Mouse (Mus musculus) small intestine, adult 2 months (tissue): ENCODE data around the gene Asic2. TPM values are rescaled to one million over a fixed set of nuclear protein-coding genes. Genes with fewer than 3 reads are reported as not detected.

Experiments
- H3K27ac ChIP-seq: fragments of 200-500 bp; 2 replicates; pipeline ENCODE4 v1.5.1; 2012; ENCODE audit warnings: low read depth, low read length, control low read depth, inconsistent platforms; ENCODE audit not compliant: insufficient read depth
- H3K27me3 ChIP-seq: fragments of 200-500 bp; 2 replicates; pipeline ENCODE4 v1.6.1; 2012; ENCODE audit warnings: mild to moderate bottlenecking, moderate library complexity, low read length, inconsistent platforms; ENCODE audit not compliant: control insufficient read depth, insufficient read depth
- H3K36me3 ChIP-seq: fragments of 200-500 bp; 2 replicates; pipeline ENCODE4 v1.6.1; 2012; ENCODE audit warnings: mild to moderate bottlenecking, low read length, control low read depth, inconsistent platforms; ENCODE audit not compliant: control insufficient read depth, insufficient read depth
- H3K4me1 ChIP-seq: fragments of 200-500 bp; 2 replicates; pipeline ENCODE4 v1.6.1; 2012; ENCODE audit warnings: low read length, inconsistent platforms, mixed read lengths; ENCODE audit not compliant: control insufficient read depth, insufficient read depth, insufficient read length
- H3K4me3 ChIP-seq: fragments of 200-500 bp; 2 replicates; pipeline ENCODE4 v1.5.1; 2012; ENCODE audit warnings: low read depth, mild to moderate bottlenecking, control low read depth, inconsistent platforms, low read length, moderate library complexity
- CTCF ChIP-seq: fragments of 200-500 bp; IDR thresholded peaks from 2 replicates; pipeline ENCODE4 v1.5.1; 2012; ENCODE audit warnings: low read depth, mild to moderate bottlenecking, control low read depth, inconsistent platforms, low read length, moderate library complexity, mixed read lengths; ENCODE audit not compliant: insufficient replicate concordance, insufficient read length; ENCODE audit errors: extremely low read depth
- POLR2A ChIP-seq: fragments of 200-500 bp; IDR thresholded peaks from 2 replicates; pipeline ENCODE4 v1.6.1; 2012; ENCODE audit warnings: low read depth, mild to moderate bottlenecking, control low read depth, inconsistent platforms, low read length, moderate library complexity
- WGBS: fragments of 180-500 bp; shearing (Covaris S2); methylation state at CpG from one replicate; pipeline ENCODE4 v1.1.7; 2018; 5-methylcytosine and 5-hydroxymethylcytosine counted together
- polyA plus RNA-seq: library from polyadenylated mRNA; depleted of rRNA; stranded (reverse); fragments of >200 nt; gene quantifications from 2 replicates; pipeline ENCODE4 v1.2.3, GENCODE M21; 2012

The Asic2 gene
- polyA plus RNA-seq, 1 experiment = 1.4 TPM

GRCm38 (mm10) chr11:81152021-81152385, 816.3 kb downstream of the Asic2 start:
- H3K27ac ChIP-seq = no peak overlapping the region
- no peaks in the 10 kb centered on the region for H3K4me1 ChIP-seq
- H3K4me3 ChIP-seq = peak overlapping the region; percentile 0; the same call in 1 of the 2 replicates
- peaks cover 29% of the 10 kb centered on the region for H3K27me3 ChIP-seq
- TF ChIP-seq POLR2A (no peak), CTCF (no peak)
- H3K36me3 ChIP-seq = no peaks in the 10 kb centered on the region
- WGBS = 4% methylated on average over 40 of the region's 42 CpGs

GRCm38 (mm10) chr11:81151286-81152020, 816.8 kb downstream of the Asic2 start:
- H3K36me3 ChIP-seq = no peaks in the 10 kb centered on the region
- H3K4me1 ChIP-seq = no peaks in the 10 kb centered on the region
- no peak overlapping the region for H3K27ac ChIP-seq
- H3K27me3 ChIP-seq = peaks cover 29% of the 10 kb centered on the region
- no peak for TF ChIP-seq CTCF
- no peak for TF ChIP-seq POLR2A
- WGBS = 6% methylated on average over 36 of the region's 36 CpGs
- H3K4me3 ChIP-seq = no peak overlapping the region

DNA sequence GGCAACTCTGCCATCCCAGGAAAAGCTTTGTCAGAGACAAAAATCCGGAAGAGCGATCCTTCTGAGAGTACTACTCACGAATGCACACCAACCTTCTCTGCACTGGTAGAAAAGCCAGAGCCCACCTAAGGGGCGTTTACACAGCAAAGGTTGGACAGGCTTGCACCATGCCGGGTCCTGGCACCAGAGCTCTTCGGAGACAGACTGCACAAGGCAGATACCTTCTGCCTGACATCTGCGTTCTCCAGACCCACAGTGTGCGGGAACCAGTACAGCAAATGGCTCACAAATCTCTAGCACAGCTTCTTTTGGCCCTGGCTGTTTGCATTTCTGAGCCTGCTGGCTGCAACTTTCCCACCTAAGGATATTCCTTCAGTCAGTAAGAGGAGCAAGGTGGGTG, 817.6 kb downstream of the Asic2 start:
- H3K27ac ChIP-seq = no peak overlapping the region
- no peaks in the 10 kb centered on the region for H3K36me3 ChIP-seq
- H3K4me3 ChIP-seq = no peak overlapping the region
- TF ChIP-seq POLR2A (no peak), CTCF (no peak)
- no peaks in the 10 kb centered on the region for H3K4me1 ChIP-seq
- 62% methylated on average over 8 of the region's 8 CpGs for WGBS
- peaks cover 29% of the 10 kb centered on the region for H3K27me3 ChIP-seq

GRCm38 (mm10) chr11:81148423-81148822, 819.8 kb downstream of the Asic2 start:
- WGBS = 59% methylated on average over 10 of the region's 10 CpGs
- H3K27me3 ChIP-seq = peaks cover 26% of the 10 kb centered on the region

GRCm38 (mm10) chr11:81146574-81147157, 821.6 kb downstream of the Asic2 start:
- Histone ChIP-seq H3K27ac (no peak overlapping the region), H3K4me1 (no peaks in the 10 kb centered on the region), H3K4me3 (no peak overlapping the region), H3K36me3 (no peaks in the 10 kb centered on the region), H3K27me3 (peaks cover 8% of the 10 kb centered on the region; the same call in 1 of the 2 replicates)
- TF ChIP-seq CTCF (no peak), POLR2A (no peak)
- 74% methylated on average over 9 of the region's 9 CpGs for WGBS

More at GRCm38 (mm10) chr11:81148423-81148822, 819.8 kb downstream of the Asic2 start:
- TF ChIP-seq CTCF (no peak), POLR2A (no peak)
- Histone ChIP-seq H3K4me1 (no peaks in the 10 kb centered on the region), H3K27ac (no peak overlapping the region), H3K36me3 (no peaks in the 10 kb centered on the region), H3K4me3 (no peak overlapping the region)

- Histone ChIP-seq H3K27ac (no peak overlapping the region), H3K4me3 (no peak overlapping the region), H3K36me3 (no peaks in the 10 kb centered on the region), H3K27me3 (no peaks in the 10 kb centered on the region), H3K4me1 (no peaks in the 10 kb centered on the region)
- TF ChIP-seq CTCF = no peak
- no peak for TF ChIP-seq POLR2A
- 64% methylated on average over 4 of the region's 4 CpGs for WGBS
Measured at GRCm38 (mm10) chr11:81135141-81135540, 833.1 kb downstream of the Asic2 start.

DNA sequence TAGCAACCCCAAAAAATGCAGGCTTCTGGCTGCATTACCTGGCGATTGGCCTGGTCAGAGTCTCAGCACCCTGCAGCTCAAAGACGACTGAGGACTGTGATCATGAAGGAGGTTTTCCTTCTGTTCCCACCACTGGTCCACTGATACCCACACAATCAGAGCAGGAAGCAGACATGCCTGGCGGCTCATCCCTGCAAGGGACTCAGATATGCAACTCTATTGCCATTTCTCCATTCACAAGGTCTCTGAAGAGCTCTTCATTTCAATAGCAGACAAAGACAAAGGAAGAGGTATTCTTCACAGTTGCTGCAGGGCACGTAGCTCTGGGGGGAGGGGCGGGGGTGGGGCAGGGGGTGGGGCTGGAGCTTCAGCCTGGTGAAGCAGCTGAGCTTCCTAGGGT, 834.3 kb downstream of the Asic2 start:
- 17% methylated on average over 5 of the region's 5 CpGs for WGBS
- H3K27me3 ChIP-seq = no peaks in the 10 kb centered on the region
- TF ChIP-seq POLR2A (no peak), CTCF (no peak)
- no peak overlapping the region for H3K4me3 ChIP-seq
- H3K36me3 ChIP-seq = no peaks in the 10 kb centered on the region
- no peaks in the 10 kb centered on the region for H3K4me1 ChIP-seq
- H3K27ac ChIP-seq = no peak overlapping the region

GRCm38 (mm10) chr11:81132669-81133068, 835.6 kb downstream of the Asic2 start:
- Histone ChIP-seq H3K4me1 (no peaks in the 10 kb centered on the region), H3K27me3 (no peaks in the 10 kb centered on the region), H3K27ac (no peak overlapping the region), H3K4me3 (no peak overlapping the region), H3K36me3 (no peaks in the 10 kb centered on the region)
- TF ChIP-seq CTCF (no peak), POLR2A (no peak)
- WGBS = 79% methylated on average over 7 of the region's 7 CpGs
